Mouse (Mus musculus) stomach, postnatal 0 days (tissue): Measurements from ENCODE around the gene Adamts13.

Source experiments
- CTCF ChIP-seq: IDR thresholded peaks from 2 replicates; pipeline ENCODE4 v1.5.1; 2016; ENCODE audit warnings: antibody characterized with exemption, low read depth, mild to moderate bottlenecking, moderate library complexity
- EP300 ChIP-seq: optimal IDR thresholded peaks from 2 replicates; pipeline ENCODE3; 2016; ENCODE audit warnings: antibody characterized with exemption

GRCm38 (mm10) chr2:26993936-26994335, 20.7 kb downstream of the Adamts13 start:
- TF ChIP-seq CTCF (no peak), EP300 (no peak)
